Mouse (Mus musculus) ovary, postnatal 10 days (tissue): ENCODE measurements around the gene Siah1a.

Experiments
- DNase-seq: peaks from one replicate; pipeline ENCODE4 v3.0.0; 2022; ENCODE audit warnings: low spot score

Siah1a gene

DNA sequence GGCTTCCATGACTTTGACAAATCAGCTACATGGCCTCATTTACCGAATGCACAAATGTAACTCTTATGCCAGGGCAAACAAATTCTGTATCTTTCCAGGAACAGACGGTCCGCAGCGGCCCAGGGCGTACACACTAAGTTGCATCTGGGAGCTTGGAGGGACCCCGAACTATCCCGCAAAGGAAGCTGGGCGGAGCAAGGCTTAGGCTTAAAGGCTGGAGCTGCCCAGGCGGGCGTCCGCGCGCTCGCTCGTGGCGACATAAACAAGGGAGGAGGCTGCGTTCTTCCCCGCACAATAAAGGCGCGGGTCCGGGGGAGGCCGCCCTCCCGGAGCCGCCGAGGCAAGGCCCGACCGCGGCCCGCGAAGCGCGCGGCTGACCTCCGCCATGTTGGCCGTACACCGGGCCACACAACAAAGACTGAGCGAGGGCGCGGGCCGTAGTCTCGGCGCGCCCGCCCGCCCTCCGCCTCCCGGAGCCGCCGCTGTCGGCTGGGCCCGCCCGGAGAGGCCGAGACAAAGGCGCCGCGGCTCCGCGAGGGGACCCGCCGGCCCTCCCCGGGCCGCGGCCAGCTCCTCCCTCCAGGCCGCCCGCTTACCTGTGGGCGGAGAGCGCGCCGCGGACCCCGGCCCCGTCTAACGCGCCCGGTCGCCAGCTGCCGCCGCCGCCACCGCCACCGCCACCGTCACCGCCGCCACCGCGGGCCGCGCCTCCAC lies at the start of gene Siah1a, which contains the start of gene Gm10638:
Gene Siah1a, minus strand, starts transcription at position 714 of the 714 bp plus-strand sequence.
Gene Gm10638, plus strand, starts transcription at position 479 of the 714 bp plus-strand sequence.
- peak; percentile 51 for DNase-seq

DNA sequence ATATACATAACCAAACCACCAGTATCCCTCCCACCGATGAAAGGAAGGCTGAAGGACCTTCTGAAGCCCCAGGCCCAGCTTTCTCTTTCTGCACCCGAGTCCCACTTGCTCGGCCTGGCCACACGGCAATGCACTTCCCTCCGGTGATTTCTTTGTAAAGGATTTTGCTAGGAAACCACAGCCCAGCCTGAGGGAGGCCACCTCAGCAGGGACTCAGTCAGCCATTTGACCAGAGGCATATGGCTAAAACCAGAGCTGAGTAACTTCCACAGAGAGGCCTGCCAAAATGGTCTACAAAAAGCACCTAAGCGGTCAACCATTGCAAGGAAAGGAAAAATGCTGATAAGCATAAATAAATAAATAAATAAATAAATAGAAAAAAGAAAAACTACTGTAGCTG lies 49.0 kb upstream of the Siah1a start:
- DNase-seq: no peak

GRCm38 (mm10) chr8:86791542-86791941 lies 45.8 kb upstream of the Siah1a start:
- DNase-seq: no peak

GRCm38 (mm10) chr8:86789576-86789975 lies 43.8 kb upstream of the Siah1a start:
- DNase-seq: no peak

DNA sequence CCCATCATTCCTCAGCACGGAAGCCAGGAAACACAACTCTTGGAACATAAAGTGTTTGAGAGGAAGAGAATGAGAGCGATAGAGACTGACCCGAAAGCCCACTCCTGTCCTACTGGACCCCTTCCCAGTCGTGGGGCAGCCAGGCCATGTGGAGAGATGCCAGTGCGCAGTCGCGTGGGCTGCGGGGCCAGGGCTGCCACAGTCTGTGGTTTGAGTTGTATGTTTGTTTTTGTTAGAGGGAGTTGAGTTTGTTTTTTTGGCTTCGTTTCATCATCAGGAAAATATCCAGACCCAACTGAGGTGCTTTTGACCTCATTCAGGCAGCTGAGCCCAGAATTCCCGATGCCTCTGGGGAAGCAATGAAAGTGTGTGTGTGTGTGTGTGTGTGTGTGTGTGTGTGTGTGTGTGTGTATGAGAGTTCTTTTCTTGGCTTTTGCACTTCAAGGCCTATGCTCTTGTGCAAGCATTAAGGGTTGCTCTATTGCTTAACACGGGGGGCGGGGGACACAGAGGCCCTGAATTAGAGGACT lies 42.2 kb upstream of the Siah1a start:
- DNase-seq: peak; percentile 43

DNA sequence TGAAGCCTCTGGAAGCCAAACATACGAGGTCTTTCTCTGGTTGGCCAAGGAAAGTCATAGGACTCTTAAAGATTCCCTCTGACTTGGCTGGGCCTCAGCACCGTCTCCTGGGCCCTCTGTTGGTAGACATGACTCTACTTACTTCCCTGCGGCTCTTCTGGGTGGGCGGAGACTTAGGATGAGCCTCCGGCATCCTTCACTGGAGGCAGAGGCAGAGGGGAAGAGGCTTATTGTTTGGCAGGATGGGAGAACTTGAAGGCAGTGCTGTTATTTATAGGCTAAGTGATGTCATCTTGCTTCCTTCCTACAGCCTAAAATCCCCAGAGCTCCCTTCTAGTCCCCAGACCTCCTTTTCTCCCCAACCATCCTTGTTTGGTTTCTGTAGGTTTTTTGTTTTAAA lies 40.8 kb upstream of the Siah1a start:
- DNase-seq: no peak

GRCm38 (mm10) chr8:86781094-86781493 lies 35.4 kb upstream of the Siah1a start:
- DNase-seq: no peak

- DNase-seq: no peak
These were observed 33.5 kb upstream of the Siah1a start for GRCm38 (mm10) chr8:86779207-86779606.

- no peak for DNase-seq
These were observed 24.4 kb upstream of the Siah1a start for GRCm38 (mm10) chr8:86769945-86770715.

DNA sequence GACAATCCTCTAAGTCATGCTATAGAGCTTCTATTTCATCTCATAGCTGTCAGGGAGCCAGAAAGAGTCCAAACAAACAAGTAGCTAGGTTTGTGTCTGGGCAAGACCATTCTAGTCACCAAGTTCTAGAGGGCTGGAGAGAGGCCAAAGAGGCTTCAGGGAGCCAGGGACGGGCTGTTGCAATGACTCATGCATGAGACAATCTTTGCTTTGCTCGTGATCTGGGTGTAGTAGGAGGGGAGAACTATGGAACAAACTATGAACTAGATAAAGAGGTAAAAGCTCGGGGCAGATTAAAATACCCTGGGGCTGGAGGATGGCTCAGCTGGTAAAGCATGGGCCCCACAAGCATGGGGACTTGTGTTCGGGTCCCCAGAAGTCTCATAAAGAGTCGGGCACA lies 22.8 kb upstream of the Siah1a start:
- no peak for DNase-seq

GRCm38 (mm10) chr8:86766548-86767211 lies 20.9 kb upstream of the Siah1a start:
- DNase-seq: no peak

GRCm38 (mm10) chr8:86765669-86766068 lies 19.9 kb upstream of the Siah1a start:
- no peak for DNase-seq

GRCm38 (mm10) chr8:86765155-86765554 lies 19.4 kb upstream of the Siah1a start:
- DNase-seq: no peak

- DNase-seq: no peak
These were observed 17.1 kb upstream of the Siah1a start for GRCm38 (mm10) chr8:86762806-86763205.

- DNase-seq: no peak
These were observed 15.0 kb upstream of the Siah1a start for GRCm38 (mm10) chr8:86760746-86761145.

DNA sequence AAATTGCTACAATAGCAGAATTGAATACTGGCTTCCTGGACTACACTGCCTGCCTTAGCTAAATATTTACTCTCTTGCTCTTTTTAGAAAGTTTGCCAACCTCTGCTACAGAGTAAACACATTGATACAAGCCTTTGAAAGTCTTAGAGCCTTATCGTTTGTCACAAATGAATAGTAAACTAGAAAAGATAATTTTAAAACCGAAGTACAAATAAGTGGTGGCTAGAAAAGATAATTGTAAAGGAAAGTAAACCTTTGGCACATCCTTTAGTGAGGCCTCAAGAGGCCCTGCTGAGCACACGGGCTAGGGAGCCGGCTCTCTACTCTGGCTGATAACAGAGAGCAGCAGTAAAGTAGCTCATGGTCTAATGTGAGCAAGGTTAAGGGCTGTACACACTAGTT lies 13.4 kb upstream of the Siah1a start:
- DNase-seq: no peak

- DNase-seq: no peak
These were observed 12.9 kb upstream of the Siah1a start for GRCm38 (mm10) chr8:86758651-86759050.

GRCm38 (mm10) chr8:86756948-86757733 lies 11.4 kb upstream of the Siah1a start:
- DNase-seq: no peak

GRCm38 (mm10) chr8:86749842-86750241 lies 4.1 kb upstream of the Siah1a start:
- DNase-seq: no peak

DNA sequence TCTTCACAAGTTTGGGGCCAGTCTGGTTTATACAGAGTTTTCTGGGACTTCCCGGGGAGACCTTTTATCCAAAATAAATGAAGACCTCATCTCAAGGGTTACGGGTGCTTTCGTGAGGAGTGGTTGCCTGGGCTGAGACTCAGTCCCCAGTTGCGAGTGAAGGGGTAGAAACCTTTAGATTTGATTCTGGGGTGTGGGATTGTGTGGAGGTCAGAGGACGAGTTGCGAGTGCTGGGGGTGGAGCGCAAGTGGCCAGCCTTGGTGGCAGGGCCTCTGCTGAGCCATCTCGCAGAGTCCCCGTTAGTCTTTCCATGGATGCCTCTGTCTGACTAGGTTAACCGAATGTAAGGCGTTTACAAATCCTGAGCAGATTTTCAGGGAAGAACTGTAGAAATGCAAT lies 777 bp upstream of the Siah1a start:
- DNase-seq: no peak

DNA sequence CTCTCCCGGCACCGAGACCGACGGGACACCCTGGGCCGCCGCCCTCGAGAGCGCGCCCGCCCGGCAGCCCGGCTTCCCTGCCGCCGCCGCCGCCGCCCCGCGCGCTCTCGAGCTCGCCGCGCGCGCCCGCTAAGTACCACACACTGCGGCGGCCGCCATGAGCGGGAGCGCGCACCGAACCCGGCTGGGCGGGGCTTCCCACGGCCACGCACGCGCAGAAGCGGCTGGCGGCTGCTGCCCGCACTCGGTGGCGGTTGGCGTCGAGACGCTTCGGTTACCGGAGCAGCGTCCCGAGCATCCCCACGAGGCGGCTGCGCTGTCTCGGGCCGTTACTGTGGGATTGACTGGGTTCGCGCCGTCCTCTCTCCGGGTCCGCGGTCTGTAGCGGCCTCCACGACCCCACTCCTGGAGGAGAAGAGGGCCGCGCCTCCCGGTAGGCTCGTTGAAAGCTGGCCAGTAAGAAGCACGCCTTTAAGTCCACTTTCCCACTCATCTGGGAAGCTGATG lies 254 bp upstream of the Siah1a start:
- DNase-seq: peak; percentile 89
